Mouse (Mus musculus): ENCODE results near the gene Tmed1.

DNA sequence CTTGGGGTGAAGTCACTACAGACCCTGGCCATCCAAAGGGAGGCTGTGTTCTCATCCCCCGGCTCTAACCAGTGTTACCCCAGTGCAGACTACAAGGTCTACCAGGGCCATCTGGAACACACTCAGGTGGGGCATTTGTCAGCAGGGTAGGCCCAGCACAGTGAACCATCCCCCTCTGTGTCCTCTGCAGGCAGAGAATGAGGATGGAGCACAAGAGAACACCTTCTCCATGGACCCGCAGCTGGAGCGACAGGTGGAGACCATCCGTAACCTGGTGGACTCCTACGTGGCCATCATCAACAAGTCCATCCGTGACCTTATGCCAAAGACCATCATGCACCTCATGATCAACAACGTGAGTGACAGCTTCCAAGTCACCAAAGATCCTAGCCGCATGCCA, 6.7 kb downstream of the Tmed1 start:
- no peak for TF ChIP-seq CTCF (IDR thresholded peaks at IDR 0.05; ENCODE audit: low read depth)
- no peak for TF ChIP-seq EP300 (optimal IDR thresholded peaks at IDR 0.05)
